Mouse (Mus musculus) heart, postnatal 36 days (tissue): ENCODE data around the gene Ezr. TPM values are rescaled to one million over a fixed set of nuclear protein-coding genes. Genes with fewer than 3 reads are reported as not detected.

Experiments used
- DNase-seq, 2 experiments: peaks; one replicate each; pipeline ENCODE4 v3.0.0; 2021 to 2022
- intact Hi-C: fragments of 180-260 bp; cut with DNase I; formaldehyde crosslinking; loops from one replicate; pipeline ENCODE4 v1.15.1; 2025
- total RNA-seq, 2 experiments: library from RNA; stranded (reverse); gene quantifications; 2 replicates each; pipeline ENCODE4 v1.2.3; 2021

The Ezr gene
- total RNA-seq, 2 experiments from 2014 or later, result 35.0 to 43.3 TPM

- intact Hi-C loops, result no loop called here
- no peak for DNase-seq
These were observed 11.7 kb upstream of the Ezr start for GRCm38 (mm10) chr17:6794160-6794751.

- intact Hi-C loops, result loop anchor here (5.0 kb wide), 1 partner anchor 103 kb away; no protein-coding TSS in a partner anchor
- DNase-seq, result no peak
These were observed 7.1 kb upstream of the Ezr start for GRCm38 (mm10) chr17:6789581-6790118.

- intact Hi-C loops, result loop anchor here (5.0 kb wide), 1 partner anchor 103 kb away; no protein-coding TSS in a partner anchor
- DNase-seq, result peak in 1 of 2 experiments; percentile 31
These were observed 6.5 kb upstream of the Ezr start for GRCm38 (mm10) chr17:6789103-6789502.

GRCm38 (mm10) chr17:6787241-6787640 lies 4.7 kb upstream of the Ezr start:
- DNase-seq, result no peak
- intact Hi-C loops, result loop anchor here (5.0 kb wide), 1 partner anchor 105 kb away; no protein-coding TSS in a partner anchor

- intact Hi-C loops, result loop anchor here (2.0 kb wide), 1 partner anchor 45 kb away; no protein-coding TSS in a partner anchor
These were observed 1.3 kb upstream of the Ezr start for GRCm38 (mm10) chr17:6783756-6784357.

GRCm38 (mm10) chr17:6783006-6783661 lies 550 bp upstream of the Ezr start:
- peak; percentile 52 to 66 for DNase-seq
- intact Hi-C loops, result loop anchor here (2.0 kb wide), 1 partner anchor 46 kb away; no protein-coding TSS in a partner anchor

More at GRCm38 (mm10) chr17:6783756-6784357, 1.3 kb upstream of the Ezr start:
- DNase-seq, result no peak

- peak in 1 of 2 experiments; percentile 43 for DNase-seq
- intact Hi-C loops, result loop anchor here (2.0 kb wide), 1 partner anchor 47 kb away; no protein-coding TSS in a partner anchor
These were observed 504 bp downstream of the Ezr start for GRCm38 (mm10) chr17:6782033-6782526.

- no peak for DNase-seq
- intact Hi-C loops, result no loop called here
These were observed 1.3 kb downstream of the Ezr start for GRCm38 (mm10) chr17:6781273-6781672.

- intact Hi-C loops, result no loop called here
These were observed 2.0 kb downstream of the Ezr start for GRCm38 (mm10) chr17:6780521-6781115.

GRCm38 (mm10) chr17:6779632-6780031 lies 3.0 kb downstream of the Ezr start:
- DNase-seq, result no peak
- intact Hi-C loops, result no loop called here

More at GRCm38 (mm10) chr17:6780521-6781115, 2.0 kb downstream of the Ezr start:
- DNase-seq, result no peak

- intact Hi-C loops, result no loop called here
- DNase-seq, result peak; percentile 42 to 62
These were observed 3.6 kb downstream of the Ezr start for GRCm38 (mm10) chr17:6778771-6779509.

GRCm38 (mm10) chr17:6778332-6778683 lies 4.3 kb downstream of the Ezr start:
- DNase-seq, result peak; percentile 57 to 73
- intact Hi-C loops, result no loop called here

- DNase-seq, result no peak
- intact Hi-C loops, result no loop called here
These were observed 4.8 kb downstream of the Ezr start for GRCm38 (mm10) chr17:6777629-6778331.

GRCm38 (mm10) chr17:6777061-6777460 lies 5.5 kb downstream of the Ezr start:
- intact Hi-C loops, result no loop called here
- no peak for DNase-seq

GRCm38 (mm10) chr17:6776576-6776975 lies 6.0 kb downstream of the Ezr start:
- intact Hi-C loops, result no loop called here
- no peak for DNase-seq

GRCm38 (mm10) chr17:6776123-6776522 lies 6.5 kb downstream of the Ezr start:
- no peak for DNase-seq
- intact Hi-C loops, result no loop called here

- no peak for DNase-seq
- intact Hi-C loops, result no loop called here
These were observed 6.9 kb downstream of the Ezr start for GRCm38 (mm10) chr17:6775671-6776070.

- no peak for DNase-seq
- intact Hi-C loops, result no loop called here
These were observed 7.4 kb downstream of the Ezr start for GRCm38 (mm10) chr17:6775221-6775620.

GRCm38 (mm10) chr17:6773249-6773966 lies 9.2 kb downstream of the Ezr start:
- intact Hi-C loops, result loop anchor here (5.0 kb wide), 1 partner anchor 119 kb away; no protein-coding TSS in a partner anchor
- no peak for DNase-seq
